Mouse (Mus musculus): ENCODE data around the gene Gm3005. TPM values are rescaled to one million over a fixed set of nuclear protein-coding genes. Genes with fewer than 3 reads are reported as not detected.
"Not testable (repeated sequence)": the region's sequence is repeated elsewhere in the genome, so short reads cannot be mapped to it uniquely, and the experiment has no call there.

Gene Gm3005
- polyA plus RNA-seq (2014; fragmentation: Nextera tagmentation; extraction: Ambion mirVana): 0.81 and 0.97 TPM in 2 replicates

- H3K27ac ChIP-seq (ENCODE audit: low read length); H3K4me1 ChIP-seq (ENCODE audit: control insufficient read depth, insufficient read depth, low read length); H3K4me2 ChIP-seq (replicated peaks; ENCODE audit: low read depth, low read length); ATAC-seq (ENCODE audit: insufficient number of reproducible peaks, insufficient read depth, low FRiP score, low read depth); H3K9ac ChIP-seq (replicated peaks; ENCODE audit: low read depth, low read length); H3K9me3 ChIP-seq (ENCODE audit: control insufficient read depth, low read depth, low read length); H3K36me3 ChIP-seq (ENCODE audit: control insufficient read depth, insufficient read depth, low read length); H3K4me3 ChIP-seq (ENCODE audit: low read depth, low read length); H3K27me3 ChIP-seq (ENCODE audit: control insufficient read depth, insufficient read depth, low read length): not testable (repeated sequence)
- WGBS: no CpG with 5 or more reads among the region's 2 CpGs
Measured at GRCm38 (mm10) chr14:3427803-3428202, at the start of gene Gm3005. TSS of gene Gm3005 (plus strand) at chr14:3428103.

DNA sequence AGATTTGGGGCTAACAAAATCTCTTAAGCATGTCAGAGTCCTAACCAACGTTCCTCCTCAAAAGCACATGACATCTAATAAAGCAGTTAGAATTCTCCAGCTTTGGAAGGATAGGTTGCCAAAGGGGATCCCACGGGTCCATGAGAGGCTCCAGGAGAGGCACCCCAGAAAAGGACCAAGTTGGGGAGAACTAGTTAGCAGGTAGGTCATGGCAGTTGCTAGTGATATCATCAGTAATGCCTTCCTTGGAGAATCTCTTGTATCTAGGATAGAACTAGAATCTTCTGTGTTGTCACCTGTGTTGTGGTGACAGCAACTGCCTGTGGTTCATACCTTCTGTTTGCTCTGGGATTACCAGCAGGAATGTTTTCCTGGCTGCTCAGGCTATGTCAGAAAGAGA, 33.1 kb upstream of the Gm3005 start, which contains the start of gene Gm10413:
Gene Gm10413, plus strand, starts transcription at position 301 of the 400 bp plus-strand sequence.
- not testable (repeated sequence) for H3K9ac ChIP-seq (replicated peaks; ENCODE audit: low read depth, low read length); H3K27me3 ChIP-seq (ENCODE audit: control insufficient read depth, insufficient read depth, low read length); H3K9me3 ChIP-seq (ENCODE audit: control insufficient read depth, low read depth, low read length); H3K4me3 ChIP-seq (ENCODE audit: low read depth, low read length); H3K36me3 ChIP-seq (ENCODE audit: control insufficient read depth, insufficient read depth, low read length); H3K27ac ChIP-seq (ENCODE audit: low read length); H3K4me1 ChIP-seq (ENCODE audit: control insufficient read depth, insufficient read depth, low read length); H3K4me2 ChIP-seq (replicated peaks; ENCODE audit: low read depth, low read length); ATAC-seq (ENCODE audit: insufficient number of reproducible peaks, insufficient read depth, low FRiP score, low read depth)
- no CpG with 5 or more reads among the region's 2 CpGs for WGBS

DNA sequence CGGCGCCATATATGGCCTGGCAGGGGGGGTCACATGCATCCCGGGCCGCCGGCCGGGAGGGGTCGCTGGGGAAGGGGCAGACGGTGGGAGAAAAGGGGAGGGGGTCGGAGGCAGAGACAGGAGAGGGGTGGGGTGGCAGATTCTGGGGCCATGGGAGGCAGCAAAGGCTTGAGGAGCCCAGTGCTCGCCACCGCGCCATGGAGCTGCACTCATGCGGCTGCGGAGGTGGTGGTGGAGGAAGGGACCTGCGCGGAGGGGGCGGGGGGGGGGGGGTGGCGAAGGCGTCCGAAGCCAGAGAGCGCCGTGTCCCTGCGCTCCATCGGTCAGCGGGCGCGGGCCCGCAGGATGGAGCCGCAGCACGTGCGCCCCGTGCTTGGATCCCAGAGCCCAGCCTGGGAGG, 15.6 kb upstream of the Gm3005 start, which contains the start of gene Gm10409:
Gene Gm10409, plus strand, starts transcription at position 301 of the 400 bp plus-strand sequence.
- H3K4me2 ChIP-seq (replicated peaks; ENCODE audit: low read depth, low read length); H3K4me3 ChIP-seq (ENCODE audit: low read depth, low read length); H3K4me1 ChIP-seq (ENCODE audit: control insufficient read depth, insufficient read depth, low read length); ATAC-seq (ENCODE audit: insufficient number of reproducible peaks, insufficient read depth, low FRiP score, low read depth); H3K27ac ChIP-seq (ENCODE audit: low read length); H3K9ac ChIP-seq (replicated peaks; ENCODE audit: low read depth, low read length); H3K9me3 ChIP-seq (ENCODE audit: control insufficient read depth, low read depth, low read length); H3K27me3 ChIP-seq (ENCODE audit: control insufficient read depth, insufficient read depth, low read length); H3K36me3 ChIP-seq (ENCODE audit: control insufficient read depth, insufficient read depth, low read length): not testable (repeated sequence)
- no CpG with 5 or more reads among the region's 32 CpGs for WGBS

GRCm38 (mm10) chr14:3449079-3449478, 21.2 kb downstream of the Gm3005 start, which contains the start of gene Gm10408:
TSS of gene Gm10408 (plus strand) at chr14:3449379.
- ATAC-seq (ENCODE audit: insufficient number of reproducible peaks, insufficient read depth, low FRiP score, low read depth): not testable (repeated sequence)
- no CpG with 5 or more reads among the region's 3 CpGs for WGBS

GRCm38 (mm10) chr14:3634212-3634611, 206.3 kb downstream of the Gm3005 start, which contains the start of gene Gm3012:
TSS of gene Gm3012 (plus strand) at chr14:3634512.
- not testable (repeated sequence) for H3K9me3 ChIP-seq (ENCODE audit: control insufficient read depth, low read depth, low read length); ATAC-seq (ENCODE audit: insufficient number of reproducible peaks, insufficient read depth, low FRiP score, low read depth); H3K4me1 ChIP-seq (ENCODE audit: control insufficient read depth, insufficient read depth, low read length); H3K4me2 ChIP-seq (replicated peaks; ENCODE audit: low read depth, low read length); H3K27ac ChIP-seq (ENCODE audit: low read length); H3K9ac ChIP-seq (replicated peaks; ENCODE audit: low read depth, low read length); H3K36me3 ChIP-seq (ENCODE audit: control insufficient read depth, insufficient read depth, low read length); H3K27me3 ChIP-seq (ENCODE audit: control insufficient read depth, insufficient read depth, low read length); H3K4me3 ChIP-seq (ENCODE audit: low read depth, low read length)
- no CpG with 5 or more reads among the region's 2 CpGs for WGBS

More at GRCm38 (mm10) chr14:3449079-3449478, 21.2 kb downstream of the Gm3005 start, which contains the start of gene Gm10408:
- not testable (repeated sequence) for H3K36me3 ChIP-seq (ENCODE audit: control insufficient read depth, insufficient read depth, low read length); H3K4me3 ChIP-seq (ENCODE audit: low read depth, low read length); H3K27ac ChIP-seq (ENCODE audit: low read length); H3K4me2 ChIP-seq (replicated peaks; ENCODE audit: low read depth, low read length); H3K4me1 ChIP-seq (ENCODE audit: control insufficient read depth, insufficient read depth, low read length); H3K9me3 ChIP-seq (ENCODE audit: control insufficient read depth, low read depth, low read length); H3K27me3 ChIP-seq (ENCODE audit: control insufficient read depth, insufficient read depth, low read length); H3K9ac ChIP-seq (replicated peaks; ENCODE audit: low read depth, low read length)

Other genes with a start within 250 kb of the Gm3005 start
- not detected in 2 replicates for gene Gm5795, start 239.8 kb upstream of the Gm3005 start, polyA plus RNA-seq (2014; fragmentation: Nextera tagmentation; extraction: Ambion mirVana)
- 5.8 and 8.0 TPM in 2 replicates for gene D830030K20Rik, start 219.6 kb upstream of the Gm3005 start, polyA plus RNA-seq (2014; fragmentation: Nextera tagmentation; extraction: Ambion mirVana)
- not detected in 2 replicates for gene Gm2956, start 95.5 kb upstream of the Gm3005 start, polyA plus RNA-seq (2014; fragmentation: Nextera tagmentation; extraction: Ambion mirVana)
- not detected in 2 replicates for gene Gm10413, start 33.0 kb upstream of the Gm3005 start, polyA plus RNA-seq (2014; fragmentation: Nextera tagmentation; extraction: Ambion mirVana)
- gene Gm10409, start 15.5 kb upstream of the Gm3005 start, polyA plus RNA-seq (2014; fragmentation: Nextera tagmentation; extraction: Ambion mirVana): 1.1 and 2.0 TPM in 2 replicates
- not detected in 2 replicates for gene Gm10408, start 21.3 kb downstream of the Gm3005 start, polyA plus RNA-seq (2014; fragmentation: Nextera tagmentation; extraction: Ambion mirVana)
- not detected in 2 replicates for gene Gm3012, start 206.4 kb downstream of the Gm3005 start, polyA plus RNA-seq (2014; fragmentation: Nextera tagmentation; extraction: Ambion mirVana)
- gene Gm3020, start 223.9 kb downstream of the Gm3005 start, polyA plus RNA-seq (2014; fragmentation: Nextera tagmentation; extraction: Ambion mirVana): 1.1 and 2.0 TPM in 2 replicates